Mouse (Mus musculus) G1E (cell line): Measurements from ENCODE around the gene Rhox3a.

Experiments
- CTCF ChIP-seq: IDR thresholded peaks from 2 replicates; pipeline ENCODE4 v1.5.1; 2012; ENCODE audit warnings: low read depth, low read length, inconsistent platforms, mixed read lengths
- POLR2AphosphoS5 ChIP-seq: IDR thresholded peaks from 2 replicates; pipeline ENCODE4 v1.6.1; 2012; ENCODE audit warnings: low read depth, low read length, inconsistent platforms; ENCODE audit not compliant: insufficient replicate concordance

DNA sequence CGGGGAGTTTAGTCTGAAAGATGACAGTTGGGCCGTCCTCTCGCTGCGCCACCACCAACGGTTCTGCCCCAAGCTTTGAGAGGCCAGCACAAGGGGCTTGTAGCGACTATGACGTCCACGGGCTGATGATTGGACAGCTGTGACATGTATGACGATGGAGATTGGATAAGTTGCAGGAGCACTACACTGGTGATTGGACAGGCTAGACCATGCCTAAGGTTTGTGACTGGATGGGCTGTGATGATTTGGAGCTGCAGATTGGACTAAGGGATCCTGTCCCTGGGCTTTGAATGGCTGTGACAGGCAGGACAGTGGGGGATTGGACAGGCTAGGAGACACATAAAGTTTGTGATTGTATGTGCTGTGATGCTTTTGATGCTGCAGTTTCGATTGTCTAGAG is 38.8 kb upstream of the Rhox3a start, which contains the start of gene Gm9:
- no peak for TF ChIP-seq CTCF
- TF ChIP-seq POLR2AphosphoS5, result no peak
